Mouse (Mus musculus) lung, postnatal 10 days (tissue): Measurements from ENCODE around the gene Fastk.
A peak's percentile ranks its signal among the peaks of the same experiment; 100 is the strongest.

ENCODE experiments used
- DNase-seq: peaks from one replicate; pipeline ENCODE4 v3.0.0; 2021

Fastk gene

DNA sequence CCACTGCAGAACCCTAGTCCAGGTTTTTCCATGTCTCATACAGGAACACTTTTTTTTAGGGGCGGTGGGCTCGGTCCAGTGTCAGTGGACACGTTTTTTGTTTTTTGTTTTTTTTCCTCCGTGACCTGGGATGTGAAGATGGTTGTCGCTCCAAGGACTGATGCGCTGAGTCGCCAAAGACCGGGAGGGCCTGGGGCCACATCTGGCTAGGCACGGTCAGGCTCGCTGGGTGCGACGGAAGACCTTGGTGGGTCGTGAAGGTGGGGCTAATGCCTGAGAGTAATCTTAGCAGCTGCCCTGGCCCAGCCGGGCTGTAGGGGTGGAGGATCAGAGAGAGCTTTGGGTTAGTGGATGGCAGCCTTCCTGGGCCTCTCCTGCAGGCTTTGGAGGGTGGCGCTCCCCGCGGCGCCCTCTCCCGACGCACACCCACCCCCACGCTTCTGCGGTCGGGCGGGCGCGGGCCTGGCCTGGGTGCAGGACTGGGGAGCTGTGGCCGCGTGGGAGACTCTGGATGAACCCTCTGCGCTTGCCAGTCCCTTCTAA, 7.7 kb upstream of the Fastk start:
- peak; percentile 39 for DNase-seq

DNA sequence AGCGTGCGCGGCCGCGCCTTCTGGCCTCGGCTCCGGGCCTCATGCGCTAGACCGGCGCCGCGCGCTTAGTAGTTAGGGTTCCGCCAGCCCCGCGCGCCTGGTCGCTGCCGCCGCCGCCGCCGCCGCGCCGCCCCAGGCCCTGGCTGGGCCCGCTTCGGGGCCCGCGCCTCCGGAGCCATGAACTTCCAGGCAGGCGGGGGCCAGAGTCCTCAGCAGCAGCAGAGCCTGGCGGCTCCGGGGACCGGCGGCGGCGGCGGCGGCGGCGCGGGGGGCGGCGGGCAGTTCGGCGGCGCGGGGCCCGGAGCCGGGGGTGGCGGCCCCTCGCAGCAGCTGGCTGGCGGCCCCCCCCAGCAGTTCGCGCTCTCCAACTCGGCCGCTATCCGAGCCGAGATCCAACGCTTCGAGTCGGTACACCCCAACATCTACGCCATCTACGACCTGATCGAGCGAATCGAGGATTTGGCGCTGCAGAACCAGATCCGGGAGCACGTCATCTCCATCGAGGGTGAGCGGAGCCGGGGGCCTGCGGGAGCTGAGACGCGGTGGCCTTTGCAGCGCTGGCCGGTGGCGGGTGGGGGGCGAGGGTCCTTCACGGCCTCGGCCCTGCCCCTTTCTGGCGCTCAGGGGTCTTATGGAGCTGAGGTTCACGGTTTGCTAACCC, 7.1 kb upstream of the Fastk start, which contains the start of gene Agap3:
TSS of gene Agap3 (plus strand) at position 148 of the 661 bp plus-strand sequence.
- peak; percentile 53 for DNase-seq

DNA sequence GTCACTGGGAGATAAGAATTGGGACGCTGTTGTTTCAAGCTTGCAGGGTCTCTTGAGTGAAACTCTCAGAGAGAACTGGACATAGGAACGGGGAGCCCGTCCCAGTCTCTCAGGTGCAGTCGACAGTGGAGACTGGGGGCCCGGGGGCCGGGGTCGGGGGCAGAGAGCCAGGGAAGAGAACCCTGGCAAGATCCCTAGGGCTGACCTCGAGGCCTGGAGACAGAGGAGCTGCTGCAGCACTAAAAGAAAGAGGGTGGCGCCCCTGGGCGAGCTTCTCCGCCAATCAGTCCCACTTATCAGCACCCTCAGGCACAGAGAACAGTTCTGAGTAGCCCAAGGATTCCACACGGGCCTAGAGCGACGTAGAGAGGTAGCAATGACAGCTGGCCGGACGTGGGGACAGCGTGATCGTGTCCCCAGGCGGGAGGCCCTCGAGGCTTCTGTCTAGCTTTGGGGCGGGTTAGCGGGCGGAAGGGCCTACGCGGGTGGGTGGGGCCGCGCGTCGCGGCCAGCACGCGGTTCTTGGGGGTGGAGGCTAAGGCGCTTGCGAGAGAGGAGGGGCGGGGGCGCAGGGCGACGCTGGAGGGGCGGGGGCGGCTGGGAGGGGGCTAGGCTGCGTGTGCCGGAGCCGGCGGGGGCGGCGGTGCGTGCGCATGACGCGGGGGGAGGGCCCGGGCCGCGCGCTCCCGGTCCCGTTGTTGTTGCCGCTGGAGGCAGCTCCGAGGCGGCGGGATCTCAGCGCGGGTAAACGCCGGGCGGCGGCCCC, 6.4 kb upstream of the Fastk start:
- peak; percentile 92 for DNase-seq

DNA sequence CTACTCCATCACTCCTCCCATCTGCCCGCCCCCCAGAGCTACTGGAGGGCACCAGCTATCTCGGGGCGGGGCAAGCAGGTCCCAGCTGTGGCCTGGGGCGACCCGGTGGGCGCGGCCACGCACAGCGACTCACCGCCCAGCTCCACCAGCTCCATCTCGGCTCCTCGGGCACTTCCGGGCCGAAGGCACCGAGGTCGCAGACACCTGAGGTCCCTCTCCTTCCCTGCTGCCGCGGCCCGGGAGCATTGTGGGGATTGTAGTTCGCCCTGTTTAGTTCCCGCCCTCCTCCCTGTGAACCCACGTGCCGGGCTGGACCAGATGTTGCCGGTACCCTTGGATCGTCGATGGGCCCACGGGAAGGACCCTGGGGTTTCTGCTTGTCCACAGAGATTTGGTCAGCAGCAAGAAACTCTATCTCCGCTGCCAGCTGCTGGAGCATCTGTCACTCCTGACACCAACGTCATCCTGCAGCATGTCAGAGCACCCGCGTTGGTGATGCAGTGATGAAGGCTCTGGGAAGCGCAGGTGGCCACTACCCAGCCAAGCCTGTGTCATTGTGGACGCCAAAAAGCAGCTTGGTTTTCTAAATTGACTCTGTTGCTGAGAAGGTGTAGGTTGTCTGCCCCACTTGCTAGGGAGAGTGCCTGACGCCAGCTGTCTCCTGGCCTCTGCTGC, 2.7 kb upstream of the Fastk start, which contains the start of gene Tmub1:
TSS of gene Tmub1 (minus strand) at position 231 of the 675 bp plus-strand sequence.
- DNase-seq: peak; percentile 88

DNA sequence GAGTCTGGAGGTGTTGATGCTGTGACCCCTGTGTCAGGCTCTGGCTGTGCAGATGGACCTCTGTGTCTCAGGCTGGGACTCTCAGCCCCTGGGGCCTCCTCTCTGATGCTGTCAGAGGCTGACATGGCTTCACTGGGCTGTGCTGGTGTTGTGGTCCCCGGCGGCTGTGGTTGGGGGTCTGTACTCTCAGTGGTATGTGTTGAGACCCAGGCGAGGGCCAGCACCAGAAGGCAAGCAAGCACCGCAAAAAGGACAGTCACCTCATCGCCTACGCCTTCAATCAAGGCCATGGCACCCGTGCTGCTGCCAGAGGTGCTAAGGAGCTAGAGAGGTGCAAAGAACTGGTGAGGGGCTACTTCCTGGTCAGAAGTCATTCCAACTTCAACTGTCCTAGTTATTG, 1.5 kb upstream of the Fastk start:
- no peak for DNase-seq

DNA sequence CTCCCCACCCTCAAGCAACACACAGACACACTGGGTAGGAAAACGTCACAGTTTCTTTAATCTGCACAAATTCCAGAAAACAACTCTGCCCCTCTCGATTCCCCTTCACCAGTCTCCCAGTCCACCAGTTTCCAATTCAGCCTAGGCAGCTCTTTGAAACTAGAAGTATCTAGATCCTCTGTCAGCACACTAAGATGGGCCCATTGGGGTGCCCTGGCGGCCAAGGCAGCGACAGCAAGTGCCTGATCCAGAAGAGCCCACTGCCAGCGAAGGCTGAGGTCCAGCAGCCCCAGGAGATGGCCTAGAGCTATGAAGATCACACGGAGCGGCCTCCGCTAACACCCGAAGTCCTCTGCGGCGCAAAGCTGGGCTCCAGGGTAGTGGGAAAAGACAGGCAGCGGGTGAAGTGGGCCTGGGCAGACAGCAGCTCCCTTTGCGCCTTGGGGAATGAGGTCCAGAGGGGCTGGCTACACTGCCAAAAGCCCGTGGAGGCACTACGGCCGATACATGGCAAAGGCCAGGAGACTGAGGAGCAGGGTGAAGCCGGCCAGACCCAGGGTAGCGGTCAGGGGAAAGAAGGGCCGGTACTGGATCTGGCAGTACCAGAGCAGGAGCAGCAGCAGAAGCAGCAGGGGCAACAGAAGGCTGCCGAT, 467 bp upstream of the Fastk start:
- DNase-seq: peak; percentile 16

DNA sequence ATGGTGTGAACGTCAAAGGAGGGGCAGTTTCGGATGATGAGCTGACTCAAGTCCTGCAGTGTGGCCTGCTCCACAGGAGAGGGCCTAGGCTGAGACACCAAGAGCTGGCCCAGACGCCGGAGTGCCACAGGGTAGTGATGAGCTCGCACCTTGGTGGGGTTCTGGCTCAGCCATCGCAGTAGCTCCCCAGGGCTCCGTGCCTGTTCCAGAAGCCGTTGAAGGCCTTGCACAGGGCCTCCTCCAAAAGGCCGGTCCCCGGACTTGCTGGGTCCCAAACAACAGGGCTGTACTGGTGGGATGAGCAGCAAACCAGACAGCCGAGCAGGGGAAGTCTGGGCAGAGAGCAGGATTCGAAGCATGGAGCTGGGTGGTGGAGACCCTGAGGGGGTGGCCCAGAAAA, 1.2 kb downstream of the Fastk start:
- no peak for DNase-seq

DNA sequence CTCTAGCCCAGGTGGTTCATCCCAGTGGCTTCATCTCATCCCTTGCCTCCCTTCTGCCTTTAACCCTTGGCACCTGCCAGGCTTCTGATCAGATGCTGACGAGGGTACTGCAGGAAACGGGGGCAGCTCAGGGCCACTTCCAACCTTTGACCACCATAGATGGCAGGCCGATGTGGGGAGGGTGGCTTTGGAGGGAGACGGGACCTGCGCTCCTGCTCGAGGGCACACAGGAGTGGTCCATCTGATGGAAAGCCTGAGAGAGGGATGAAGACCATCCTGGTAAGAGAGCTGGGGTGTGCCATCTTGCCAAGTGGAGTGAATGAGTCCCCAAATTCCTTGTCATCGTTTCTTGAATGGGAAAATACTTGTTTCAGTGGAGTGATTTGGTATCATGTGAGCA, 1.9 kb downstream of the Fastk start:
- no peak for DNase-seq

DNA sequence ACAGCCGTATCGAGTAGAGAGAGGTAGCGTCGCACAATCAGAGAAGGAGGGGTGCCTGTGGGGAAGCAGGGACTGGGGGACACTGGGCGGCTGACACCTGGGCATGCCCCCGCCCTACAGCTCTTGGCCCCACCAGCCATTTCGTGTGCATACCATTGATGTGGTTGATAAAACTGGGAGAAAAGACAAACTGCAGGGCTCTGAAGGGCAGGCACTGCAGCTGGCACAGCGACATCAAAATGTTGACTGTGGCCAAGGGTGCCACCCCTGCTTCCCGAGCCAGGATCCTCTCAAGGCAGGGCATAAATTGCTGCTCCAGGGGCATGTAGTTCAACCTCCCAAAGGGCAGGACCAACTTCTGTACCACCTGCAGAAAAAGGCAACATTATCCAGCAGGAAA, 3.1 kb downstream of the Fastk start:
- DNase-seq: no peak

DNA sequence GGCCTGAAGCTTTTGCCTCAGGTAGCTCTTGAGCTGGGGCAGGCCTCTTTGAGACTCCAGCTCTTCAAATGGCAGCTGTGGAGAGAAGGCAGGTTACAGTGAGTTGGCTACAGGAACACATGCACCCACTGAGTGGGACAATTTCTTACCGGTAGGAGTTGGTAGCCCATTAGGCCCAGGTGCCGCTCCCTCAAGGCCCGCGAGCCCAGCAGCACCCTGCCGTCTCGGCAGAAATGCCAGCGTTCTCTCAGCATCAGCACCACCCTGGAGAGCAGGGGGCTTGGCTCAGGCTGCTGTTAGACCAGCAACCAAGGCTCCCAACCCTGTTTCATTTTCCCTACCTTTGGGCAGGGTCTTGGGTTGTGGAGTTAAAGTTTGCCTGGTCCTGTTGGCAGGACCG, 3.9 kb downstream of the Fastk start:
- DNase-seq: no peak

DNA sequence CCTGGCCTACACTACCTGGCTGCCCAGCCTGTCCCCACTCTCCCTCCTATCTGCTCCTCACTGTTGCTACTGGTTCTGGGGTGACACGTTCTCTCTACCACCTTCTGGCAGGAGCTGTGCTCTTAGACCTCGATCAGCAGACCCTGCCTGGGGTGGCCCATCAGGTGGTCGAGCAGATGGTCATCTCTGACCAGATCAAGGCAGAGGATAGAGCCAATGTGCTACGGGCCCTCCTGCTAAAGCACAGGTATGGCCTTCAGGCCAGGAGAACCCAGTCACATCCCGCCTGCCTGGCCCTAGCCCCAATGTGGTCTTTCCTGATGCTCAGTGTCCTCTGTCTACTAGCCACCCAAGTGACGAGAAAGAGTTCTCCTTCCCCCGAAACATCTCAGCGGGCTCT, 11.1 kb downstream of the Fastk start:
- no peak for DNase-seq

DNA sequence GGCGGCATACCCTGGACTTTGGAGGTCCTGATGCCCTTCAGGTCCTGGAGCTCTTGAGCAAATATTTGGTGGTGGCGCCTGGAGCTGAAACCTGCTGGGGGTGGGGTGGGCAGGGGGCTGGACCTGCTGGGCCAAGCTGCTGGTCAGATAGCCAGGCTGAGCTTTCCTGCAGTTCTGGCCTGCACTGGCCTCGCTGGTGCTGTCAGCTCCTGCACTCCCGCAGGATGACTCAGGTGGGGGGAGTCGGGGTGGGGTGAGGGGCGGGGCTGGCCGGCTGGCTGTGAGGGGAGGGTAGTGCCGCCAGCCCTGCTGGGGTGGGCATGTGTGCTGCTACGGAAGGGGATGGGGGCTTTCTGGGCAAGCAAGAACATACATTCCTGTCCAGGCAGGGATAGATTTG, 16.5 kb downstream of the Fastk start:
- no peak for DNase-seq

DNA sequence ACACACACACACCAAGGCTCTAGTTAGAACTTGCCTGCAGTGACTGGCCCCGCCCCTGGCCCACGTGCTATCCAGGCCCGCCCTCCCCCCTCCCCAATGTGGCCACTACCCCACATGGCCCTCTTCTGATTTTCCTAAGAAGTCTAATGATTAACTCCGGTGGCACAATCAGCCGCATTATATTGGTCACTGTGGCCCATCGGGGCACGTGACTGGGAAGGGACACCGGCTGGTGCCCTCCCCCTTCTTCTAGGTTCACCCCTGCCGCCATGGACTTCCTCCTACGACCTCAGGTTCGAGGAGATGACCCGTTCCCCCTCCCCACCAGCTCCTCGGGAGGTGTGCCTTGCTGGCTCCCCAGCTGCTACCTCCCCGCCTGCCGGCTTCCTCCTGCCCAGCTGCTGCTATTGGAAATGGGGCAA, 17.1 kb downstream of the Fastk start:
- peak; percentile 58 for DNase-seq

DNA sequence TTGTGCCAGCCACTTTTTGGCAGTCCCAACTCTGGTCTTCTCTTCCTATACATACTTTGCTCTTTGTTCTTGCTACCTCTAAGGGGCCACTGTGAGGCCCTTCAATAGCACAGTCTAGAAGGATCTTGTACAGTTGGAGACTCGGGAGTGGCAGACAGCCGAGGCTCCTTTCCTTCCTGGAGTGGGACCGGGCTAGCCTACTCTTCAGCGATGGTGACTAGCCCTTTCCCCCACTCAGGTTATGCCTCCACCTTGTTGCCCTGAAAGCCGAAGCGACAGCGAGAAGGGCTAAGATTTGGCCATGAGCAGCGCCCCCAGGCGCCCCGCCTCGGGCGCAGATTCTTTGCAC, 17.8 kb downstream of the Fastk start:
- DNase-seq: no peak

DNA sequence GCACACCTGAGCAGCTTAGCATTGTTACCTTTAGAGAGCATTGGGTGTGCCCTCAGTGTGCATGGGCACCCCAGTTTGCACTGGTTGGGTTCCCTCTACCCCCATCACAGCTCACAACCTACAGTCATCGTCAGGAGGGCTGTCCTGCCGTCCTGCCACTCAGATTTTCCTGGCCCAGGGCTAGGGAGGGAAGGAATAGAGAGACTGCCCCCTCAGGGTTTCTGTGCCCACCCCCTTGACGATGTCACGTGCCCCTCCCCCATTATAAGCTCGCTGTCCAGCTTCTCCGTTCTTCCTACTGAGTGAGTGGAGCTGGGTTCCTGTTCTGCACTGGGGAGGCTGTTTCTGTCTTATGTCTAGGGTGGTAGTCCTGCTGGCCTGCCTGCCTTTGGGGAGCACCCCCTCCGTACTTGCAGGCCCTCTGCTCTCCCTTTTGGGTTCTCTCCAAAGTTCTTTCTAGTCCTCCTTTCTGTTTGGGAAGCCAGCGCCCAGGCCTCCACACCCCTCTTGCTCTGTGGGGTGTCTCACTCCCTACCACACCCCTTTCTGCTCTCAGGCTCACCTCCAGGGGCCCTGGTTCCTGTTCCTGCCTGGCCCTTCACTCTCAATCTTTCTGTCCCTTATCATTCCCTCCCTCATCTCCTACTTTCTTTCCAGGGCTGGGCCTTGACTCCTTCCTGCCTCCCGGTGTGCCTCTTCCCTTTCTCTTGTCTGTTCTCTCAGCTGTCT, 18.4 kb downstream of the Fastk start:
- peak; percentile 40 for DNase-seq

DNA sequence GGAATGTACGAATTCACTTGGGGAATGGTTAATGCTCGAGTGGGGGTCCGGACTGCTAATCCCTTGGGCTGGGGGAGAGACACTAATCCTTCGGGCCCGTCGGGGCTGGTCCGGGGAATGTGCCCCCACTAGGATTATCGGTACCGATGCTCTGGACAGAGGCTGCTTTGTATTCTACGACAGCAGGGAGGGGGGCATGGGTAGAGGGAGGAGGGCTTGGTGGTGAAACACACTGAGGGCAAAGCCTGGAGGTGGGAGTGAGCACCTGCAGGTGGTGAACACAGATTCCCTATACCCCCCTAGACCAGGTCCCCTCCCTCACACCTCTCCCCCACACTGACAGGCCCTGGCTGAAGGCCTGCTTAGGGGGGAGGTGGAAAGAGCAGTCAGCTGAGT, 19.1 kb downstream of the Fastk start:
- DNase-seq: peak; percentile 49

DNA sequence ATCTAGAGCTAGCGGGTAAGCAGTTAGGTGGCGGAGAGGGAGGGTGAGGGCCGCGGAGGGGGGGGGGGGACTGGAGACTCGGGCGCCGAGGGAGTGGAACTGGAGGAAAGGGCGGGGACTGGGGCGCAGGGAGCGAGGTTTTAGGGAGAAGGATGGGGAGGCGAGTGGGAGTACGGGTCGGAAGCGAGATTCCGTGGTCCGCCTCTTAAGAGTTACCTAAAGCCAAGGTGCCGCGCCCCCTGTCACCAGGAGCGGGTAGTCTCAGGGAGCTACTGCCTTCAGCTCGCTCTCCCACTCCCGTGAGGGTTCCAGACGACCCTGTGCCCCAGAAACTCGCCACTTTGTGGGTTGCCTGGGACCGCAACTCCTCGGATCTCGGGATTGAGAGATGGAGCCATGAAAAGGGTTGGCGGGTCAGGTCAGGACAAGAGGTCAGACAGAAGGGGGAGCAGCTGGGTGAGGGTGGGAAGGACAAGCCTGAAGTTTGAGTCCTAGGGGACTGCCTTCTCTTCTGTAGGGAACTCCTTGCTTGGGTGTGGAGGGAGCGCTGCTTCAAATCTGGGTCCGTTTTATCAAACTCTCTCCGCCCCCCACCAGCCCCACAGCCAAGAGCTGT, 19.6 kb downstream of the Fastk start:
- DNase-seq: peak; percentile 64

DNA sequence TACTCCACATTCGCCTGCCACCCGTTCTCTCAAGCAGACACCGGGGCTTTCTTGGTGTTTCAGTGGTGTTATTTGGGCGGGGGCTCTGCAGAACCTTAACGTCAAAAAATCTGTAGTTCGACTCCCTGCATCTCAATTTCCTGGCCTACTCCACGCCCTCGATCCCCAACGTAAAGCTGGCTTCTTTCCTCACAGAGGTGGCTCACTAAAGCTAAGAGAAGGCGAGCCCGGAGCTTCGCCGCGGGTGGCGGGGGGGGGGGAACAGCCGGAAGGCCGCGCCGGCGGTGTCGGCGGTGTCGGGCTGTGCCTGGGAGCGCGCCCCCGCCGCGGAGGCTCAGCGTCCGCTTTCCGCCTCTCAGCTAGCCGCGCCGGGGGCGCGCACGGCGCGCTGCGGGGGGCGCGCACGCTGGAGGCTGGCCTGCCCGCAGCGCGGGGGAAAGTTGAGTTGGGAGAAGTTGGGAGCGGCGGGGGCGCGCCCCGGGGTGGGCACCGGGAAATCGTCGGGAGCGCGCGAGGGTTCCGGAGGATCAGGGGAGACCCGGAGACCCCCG, 20.2 kb downstream of the Fastk start:
- peak; percentile 92 for DNase-seq

DNA sequence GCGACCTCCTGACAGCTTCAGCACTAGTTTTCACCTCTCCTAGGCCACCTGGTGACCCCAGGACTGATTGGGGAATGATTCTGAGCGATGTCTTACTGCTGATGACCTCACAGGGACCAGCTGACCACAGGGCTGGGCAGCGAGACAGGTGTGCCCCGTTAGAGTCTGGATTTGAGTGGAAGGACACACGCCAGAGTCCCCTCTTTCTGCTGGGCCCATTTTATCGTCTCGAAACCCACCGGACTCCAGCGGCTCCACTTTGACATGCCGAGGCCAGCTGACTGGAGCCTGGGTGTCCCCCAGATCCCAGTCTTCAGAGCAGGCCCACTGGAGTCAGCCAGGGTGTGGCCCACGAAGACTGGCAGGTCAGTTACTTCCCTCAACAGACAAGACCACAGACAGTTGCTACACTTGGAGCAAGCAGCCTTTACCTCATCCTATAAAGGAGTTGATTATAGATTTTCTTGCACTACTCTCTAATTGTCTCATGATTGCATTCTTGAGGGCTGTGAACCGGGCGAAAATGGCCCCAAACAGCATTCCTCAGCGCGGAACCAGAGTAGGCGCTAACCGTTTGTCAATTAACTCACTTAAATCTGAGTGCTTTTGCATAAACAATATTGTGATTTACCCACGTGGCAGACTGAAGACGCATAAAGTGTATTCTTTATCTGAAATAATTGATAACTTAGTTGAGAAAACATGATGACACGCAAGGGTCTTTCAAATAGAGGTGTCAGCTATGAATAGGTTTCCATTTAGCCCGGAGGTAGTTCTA, 20.9 kb downstream of the Fastk start:
- DNase-seq: no peak

DNA sequence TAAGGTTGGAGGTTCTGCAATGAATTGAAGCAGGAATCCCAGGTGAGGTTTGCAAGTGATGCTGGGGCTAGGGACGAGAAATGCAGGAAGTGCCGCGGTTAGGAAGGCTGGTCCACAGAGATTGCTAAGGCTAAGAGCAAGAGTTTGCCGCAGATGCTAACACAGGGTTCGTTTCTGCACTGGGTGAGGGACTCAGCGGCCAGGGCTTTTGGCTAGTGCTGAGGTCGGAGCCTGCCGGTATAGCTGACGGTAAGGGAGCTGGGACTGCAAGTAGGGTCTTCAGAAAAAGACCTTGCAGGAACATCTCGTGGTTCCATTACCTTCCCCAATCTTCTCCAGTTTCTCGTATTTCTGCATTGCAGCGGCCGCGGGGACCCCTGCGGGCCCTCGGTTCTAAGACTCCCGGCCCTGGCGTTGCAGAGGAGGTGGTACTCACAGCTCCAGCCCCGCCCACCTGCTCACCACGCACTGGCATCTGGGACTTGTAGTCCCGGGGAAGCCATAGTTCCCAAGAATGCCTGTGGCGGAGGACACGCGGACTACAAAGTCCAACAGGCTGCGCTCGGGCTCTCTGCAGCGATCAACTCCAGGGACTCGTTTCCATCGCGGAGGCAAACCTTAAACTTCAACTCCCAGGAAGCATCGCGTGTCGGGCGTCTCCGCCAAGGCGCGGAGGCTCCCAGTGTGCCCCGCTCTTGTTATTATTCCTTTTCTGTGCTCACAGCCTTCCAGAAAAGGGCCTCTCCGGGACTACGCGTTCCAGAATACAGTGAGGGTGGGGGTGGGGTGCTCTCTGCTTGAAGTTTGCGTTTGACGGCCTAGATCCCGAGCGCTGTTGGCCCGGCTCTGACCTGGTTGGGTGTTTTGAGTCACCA, 21.7 kb downstream of the Fastk start, which contains the start of the genes Cdk5 and Slc4a2:
TSS of gene Cdk5 (minus strand) at position 402 of the 875 bp plus-strand sequence.
TSS of gene Slc4a2 (plus strand) at position 709 of the 875 bp plus-strand sequence.
- peak; percentile 99 for DNase-seq
